Mouse (Mus musculus): ENCODE measurements around the gene Armc5.
A peak's percentile ranks its signal among the peaks of the same experiment; 100 is the strongest.

Gene Armc5

DNA sequence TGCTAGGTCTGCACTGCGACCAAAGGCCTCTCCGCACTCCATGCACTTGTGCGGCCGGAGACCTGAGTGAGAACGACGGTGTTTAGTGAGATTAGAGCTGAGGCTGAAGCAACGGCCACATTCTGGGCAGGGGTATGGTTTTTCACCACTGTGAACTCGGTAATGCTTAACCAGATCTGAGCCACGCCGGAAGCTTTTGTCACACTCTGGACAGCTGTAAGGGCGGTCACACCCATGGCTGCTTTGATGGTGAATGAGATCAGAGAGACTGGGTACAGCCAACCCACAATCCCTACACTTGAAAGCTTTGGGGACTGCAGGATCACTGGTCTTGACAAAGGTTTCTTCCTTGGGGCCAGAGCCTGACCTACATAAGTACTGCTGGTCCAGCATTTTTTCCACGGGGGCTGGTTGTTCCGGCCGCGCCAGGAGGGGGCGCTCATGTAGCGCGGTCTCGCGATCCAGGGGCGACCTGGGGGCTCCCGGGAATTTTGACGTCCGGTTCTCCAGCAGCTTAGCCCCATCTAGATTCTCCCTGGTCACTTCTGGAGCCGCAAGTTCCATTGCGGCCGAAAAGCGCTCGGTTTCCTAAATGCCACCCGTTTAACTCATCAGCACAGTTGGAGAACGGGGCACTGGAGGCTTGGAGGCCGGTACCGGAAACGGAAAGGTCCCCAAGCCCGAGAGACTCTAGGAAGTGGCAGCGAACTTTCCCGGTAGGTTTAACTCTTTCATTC is at the start of gene Armc5:
Gene Armc5, plus strand, starts transcription at position 487 of the 737 bp plus-strand sequence.
- DNase-seq = peak; percentile 88

- DNase-seq = no peak
Observed at GRCm38 (mm10) chr7:128201607-128202006, 35.5 kb upstream of the Armc5 start.

- DNase-seq = no peak
Observed at GRCm38 (mm10) chr7:128203071-128203470, 34.1 kb upstream of the Armc5 start.

DNA sequence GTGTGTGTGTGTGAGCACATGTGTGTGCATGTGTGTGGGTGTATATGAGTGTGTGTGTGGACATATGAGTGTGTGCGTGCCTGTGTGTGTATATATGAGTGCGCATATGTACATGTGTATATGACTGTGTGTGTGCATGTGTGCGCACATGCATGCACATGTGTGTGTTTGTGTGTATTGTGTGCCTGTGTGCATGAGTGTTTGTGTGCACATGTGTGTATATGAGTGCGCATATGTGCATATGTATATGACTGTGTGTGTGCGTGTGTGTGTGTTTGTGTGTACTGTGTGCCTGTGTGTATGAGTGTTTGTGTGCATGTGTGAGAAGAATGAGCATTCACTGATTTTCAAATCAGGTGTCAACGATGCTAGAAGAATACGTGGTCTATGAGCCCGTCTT is 33.0 kb upstream of the Armc5 start:
- DNase-seq = no peak

DNA sequence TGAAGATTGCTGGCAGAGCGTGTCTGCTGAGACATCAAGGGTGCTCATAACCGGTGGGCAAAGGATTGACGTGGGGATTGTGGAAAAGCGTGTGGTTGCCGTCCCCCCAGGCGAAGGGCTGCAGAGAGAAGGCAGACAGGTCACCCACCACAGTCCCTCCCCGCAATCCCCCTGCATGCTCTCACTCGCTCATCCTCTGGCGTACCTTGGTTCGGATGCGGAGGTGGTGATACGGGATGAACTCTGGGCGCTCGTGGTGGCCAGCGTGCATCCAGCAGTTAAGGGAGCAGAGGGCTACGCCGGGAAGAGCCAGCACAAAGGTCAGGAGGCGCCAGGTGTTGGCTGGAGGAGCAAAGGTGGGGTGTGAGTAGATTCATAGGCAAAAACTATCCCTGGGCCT is 31.4 kb upstream of the Armc5 start:
- DNase-seq = no peak

DNA sequence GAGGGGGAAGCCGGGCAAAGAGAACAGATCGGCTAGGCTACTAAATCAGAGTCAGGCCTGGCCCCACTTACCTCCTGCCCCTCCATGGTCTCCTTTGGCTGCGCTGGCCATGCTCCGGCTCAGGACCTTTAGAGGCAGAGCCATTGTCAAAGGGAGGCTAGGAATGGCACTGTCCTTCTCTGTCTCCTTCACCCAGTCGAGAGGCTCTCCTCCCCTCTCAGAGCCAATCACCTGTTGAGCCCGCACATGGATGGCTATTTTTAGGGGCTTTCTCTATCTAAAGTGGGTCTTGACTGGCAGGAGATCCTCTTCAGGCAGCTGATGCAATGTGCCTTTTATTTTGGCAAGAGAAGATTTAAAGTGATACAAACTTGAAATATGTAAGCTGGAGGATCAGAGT is 31.0 kb upstream of the Armc5 start, which contains the start of gene Cox6a2:
Gene Cox6a2, minus strand, starts transcription at position 236 of the 400 bp plus-strand sequence.
- no peak for DNase-seq

DNA sequence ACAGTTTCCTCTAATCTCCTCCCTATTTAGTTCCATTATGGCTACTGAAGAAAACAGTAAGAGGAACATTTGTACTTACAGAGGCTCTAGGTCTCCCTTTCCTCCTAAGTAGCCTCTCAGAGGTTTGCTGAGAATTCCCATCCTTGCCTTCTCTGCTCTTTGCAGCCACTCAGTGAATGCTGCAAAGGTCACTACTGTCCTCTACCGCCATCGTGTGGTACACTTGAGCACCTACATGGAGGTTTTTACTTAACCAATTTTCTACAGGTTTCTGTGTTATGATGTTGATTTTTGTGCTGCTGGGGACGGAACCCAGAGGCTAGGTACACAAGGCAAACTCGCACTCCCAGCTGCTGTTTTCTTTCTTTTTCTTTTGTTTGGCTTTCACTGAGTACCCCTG is 29.0 kb upstream of the Armc5 start:
- DNase-seq = peak; percentile 72

DNA sequence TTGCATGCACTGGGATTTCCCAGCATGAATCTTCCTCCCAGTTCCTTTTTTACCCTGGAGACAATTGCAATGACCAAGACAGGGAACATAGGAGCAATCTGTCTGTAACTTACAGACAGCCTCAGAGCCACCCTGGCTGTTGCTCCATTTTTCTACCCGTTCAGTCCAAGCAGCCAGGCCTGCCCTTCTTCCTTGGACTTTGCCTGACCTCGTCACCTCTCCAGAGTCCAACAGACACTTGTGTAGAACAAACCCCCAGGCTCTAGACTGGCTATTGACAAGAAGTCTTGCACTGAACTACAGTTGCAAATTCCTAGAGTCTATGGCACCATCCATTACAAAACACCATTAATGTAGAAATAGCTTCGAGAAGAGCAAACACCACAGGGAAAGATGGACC is 27.3 kb upstream of the Armc5 start:
- DNase-seq = no peak

DNA sequence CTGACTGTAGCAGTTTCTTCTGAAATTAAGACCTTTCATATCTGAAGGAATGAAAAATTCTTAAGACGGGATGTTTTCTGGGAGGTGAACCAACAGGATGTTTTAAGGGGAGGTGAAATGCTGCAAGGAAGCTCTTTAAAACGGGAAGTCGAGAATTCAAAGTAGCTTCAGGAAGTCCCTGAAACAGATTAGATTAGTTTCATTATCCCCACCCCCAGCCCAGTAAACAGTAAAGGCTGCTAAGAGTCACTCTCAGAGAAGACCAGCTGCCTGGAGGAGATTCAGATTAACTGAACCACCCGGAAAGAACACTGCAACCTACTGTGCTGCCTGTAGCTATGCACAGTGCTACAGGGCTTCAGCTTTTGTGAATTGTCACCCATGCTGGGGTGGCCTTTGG is 17.2 kb upstream of the Armc5 start:
- DNase-seq = no peak

GRCm38 (mm10) chr7:128220936-128221335 is 16.2 kb upstream of the Armc5 start:
- DNase-seq = no peak

DNA sequence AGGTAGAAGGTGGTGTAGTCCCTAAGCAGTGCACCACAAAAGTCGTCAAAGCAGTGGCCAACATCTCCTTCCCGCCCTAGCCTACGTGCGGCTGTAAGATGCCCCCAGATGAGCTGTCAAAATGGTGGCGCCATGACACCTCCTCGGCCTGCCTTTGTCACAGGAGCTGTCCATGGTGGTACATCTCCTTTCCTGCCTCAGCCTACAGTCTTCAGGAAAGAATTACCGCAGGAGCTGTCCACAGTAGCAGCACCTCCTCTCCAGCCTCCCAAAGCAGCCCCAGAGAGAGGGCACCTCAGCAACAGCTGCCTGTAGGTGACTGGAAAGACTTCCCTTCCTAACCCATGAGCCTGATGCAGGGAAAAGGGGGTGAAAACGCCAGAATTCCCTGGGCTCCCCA is 5.4 kb upstream of the Armc5 start:
- DNase-seq = no peak

DNA sequence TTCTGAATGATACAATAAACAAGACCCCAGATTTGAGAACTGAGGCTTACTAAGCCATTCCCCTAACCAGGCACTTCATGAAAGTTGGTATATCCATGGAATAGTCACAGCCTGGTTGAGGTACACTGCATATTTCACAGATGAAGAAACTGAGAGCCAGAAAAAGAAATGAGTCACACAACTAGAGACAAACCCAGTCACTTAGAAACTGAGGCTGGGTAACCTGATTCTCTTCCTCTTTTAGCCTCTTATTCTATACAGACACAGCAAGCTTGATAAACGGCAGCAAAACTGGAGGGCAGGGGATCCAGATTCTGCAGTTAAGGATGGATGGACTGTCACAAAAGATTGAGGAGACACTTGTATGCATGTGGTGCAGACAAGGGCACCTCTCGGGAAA is 2.3 kb upstream of the Armc5 start:
- no peak for DNase-seq

GRCm38 (mm10) chr7:128235481-128235880 is 1.7 kb upstream of the Armc5 start:
- no peak for DNase-seq

- no peak for DNase-seq
Observed at GRCm38 (mm10) chr7:128236426-128236825, 716 bp upstream of the Armc5 start.

- DNase-seq = no peak
Observed at GRCm38 (mm10) chr7:128237593-128237926, 418 bp downstream of the Armc5 start.

GRCm38 (mm10) chr7:128237927-128238778 is 1.0 kb downstream of the Armc5 start, which contains the start of gene 9130023H24Rik:
Gene 9130023H24Rik (minus strand): TSS chr7:128238031.
- peak; percentile 100 for DNase-seq

GRCm38 (mm10) chr7:128238991-128239390 is 1.8 kb downstream of the Armc5 start:
- DNase-seq = peak; percentile 63

DNA sequence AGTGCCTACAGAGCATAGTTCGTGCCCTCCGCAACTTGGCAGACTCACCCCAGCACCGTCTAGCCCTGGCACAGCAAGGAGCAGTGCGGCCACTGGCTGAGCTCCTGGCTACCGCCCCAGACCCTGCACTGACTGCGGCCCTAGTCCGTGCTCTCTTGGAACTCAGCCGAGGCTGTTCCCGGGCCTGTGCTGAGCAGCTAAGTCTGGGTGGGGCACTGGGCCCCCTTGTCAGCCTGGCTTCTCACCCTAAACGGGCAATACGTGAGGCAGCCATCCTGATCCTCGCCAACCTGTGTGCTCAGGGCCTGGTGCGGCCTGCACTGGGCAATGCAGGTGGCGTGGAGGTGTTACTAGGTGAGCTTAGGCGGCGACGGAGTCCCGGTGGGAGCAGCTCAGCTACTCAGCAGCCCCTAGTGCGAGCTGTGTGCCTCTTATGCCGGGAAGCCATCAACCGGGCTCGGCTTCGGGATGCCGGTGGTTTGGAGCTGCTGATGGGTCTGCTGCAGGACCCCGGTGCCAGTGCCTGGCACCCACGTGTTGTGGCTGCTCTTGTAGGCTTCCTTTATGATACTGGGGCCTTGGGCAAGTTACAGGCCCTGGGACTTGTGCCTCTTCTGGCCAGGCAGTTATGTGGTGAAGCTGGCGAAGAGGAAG is 3.1 kb downstream of the Armc5 start:
- DNase-seq = no peak

DNA sequence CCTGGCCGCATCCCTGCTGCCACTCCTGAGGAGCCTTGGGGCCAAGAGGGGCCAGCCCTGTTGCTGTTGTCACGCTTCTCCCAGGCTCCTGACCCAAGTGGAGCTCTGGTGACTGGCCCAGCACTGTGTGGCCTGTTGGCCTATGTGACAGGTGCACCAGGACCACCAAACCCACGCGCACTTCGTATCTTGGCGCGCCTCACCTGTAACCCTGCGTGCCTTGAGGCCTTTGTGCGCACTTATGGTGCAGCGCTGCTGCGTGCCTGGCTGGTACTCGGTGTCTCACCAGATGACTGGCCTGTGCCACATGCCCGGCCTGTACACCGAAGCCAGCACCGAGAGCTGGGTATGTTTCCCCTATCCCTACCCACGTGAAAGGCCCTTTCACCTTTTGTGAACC is 5.2 kb downstream of the Armc5 start:
- DNase-seq = no peak

DNA sequence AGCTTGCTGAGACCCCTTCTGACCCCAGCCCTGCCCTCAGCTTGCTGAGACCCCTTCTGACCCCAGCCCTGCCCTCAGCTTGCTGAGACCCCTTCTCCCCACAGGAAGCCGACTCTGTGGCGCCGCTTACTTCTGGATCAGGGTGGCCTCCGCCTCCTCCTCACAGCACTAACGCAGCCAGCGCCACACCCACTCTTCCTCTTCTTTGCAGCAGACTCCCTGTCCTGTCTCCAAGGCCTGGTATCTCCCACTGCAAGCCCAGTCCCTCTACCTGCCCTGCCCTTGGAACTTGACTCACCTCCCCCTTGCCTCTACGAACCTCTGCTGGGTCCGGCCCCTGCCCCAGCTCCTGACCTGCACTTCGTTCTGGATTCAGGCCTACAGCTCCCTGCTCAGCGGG is 6.8 kb downstream of the Armc5 start:
- DNase-seq = no peak

GRCm38 (mm10) chr7:128244410-128245025 is 7.4 kb downstream of the Armc5 start:
- DNase-seq = no peak

DNA sequence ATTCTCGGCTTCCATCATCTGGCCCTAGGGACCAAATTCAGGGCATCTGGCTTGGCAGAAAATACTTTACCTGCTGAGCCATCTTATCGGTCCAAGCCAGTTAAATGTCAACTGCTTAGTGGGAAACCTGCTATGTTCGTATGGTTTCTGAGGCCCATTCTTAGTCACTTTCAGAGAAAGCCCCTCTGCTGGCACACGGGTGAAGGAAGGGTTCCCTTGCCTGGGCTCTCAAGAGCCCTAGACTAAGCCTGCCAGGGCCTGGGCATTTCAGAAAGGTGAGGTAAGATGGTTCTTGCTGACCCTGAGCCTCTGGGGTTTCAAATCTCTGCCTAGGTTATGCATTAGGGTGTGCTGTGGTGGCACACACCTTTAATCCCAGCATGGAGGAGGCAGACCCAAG is 8.4 kb downstream of the Armc5 start:
- no peak for DNase-seq

Measured in lung, postnatal 14 days (tissue).